Comparison of ENCODE assay signal across 12 mouse cellular contexts in the genomic region with DNA sequence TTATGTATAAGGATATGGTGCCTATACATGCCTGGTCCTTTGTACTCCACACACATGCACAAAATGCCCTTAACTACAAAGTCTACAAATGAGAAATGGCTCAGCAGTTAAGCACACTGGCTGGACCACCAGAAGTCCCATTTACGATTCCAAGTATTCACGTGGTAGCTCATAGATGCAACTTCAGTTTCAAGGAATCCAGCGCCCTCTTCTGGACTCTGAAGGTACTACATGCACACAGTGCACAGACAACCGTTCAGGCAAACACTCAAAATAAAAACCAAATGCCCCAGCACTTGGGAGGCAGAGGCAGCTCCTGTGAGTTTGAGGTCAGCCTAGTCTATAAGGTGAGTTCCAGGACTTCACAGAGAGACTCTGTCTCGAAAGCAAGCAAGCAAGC. TPM values are rescaled to one million over a fixed set of nuclear protein-coding genes. Genes with fewer than 3 reads are reported as not detected.
DNase-seq lines count a peak whose midpoint lies in the region; ATAC-seq and TF ChIP-seq lines count a peak whose summit lies in the region.
"Had no signal": no experiment of that assay in that cellular context is flagged by ENCODE, and none has a peak within 500 bp of the region (broad histone marks: within the 10 kb centered on the region; RNA-seq: fewer than 3 reads in every experiment).

No protein-coding gene starts in this region.

- intact Hi-C loops in heart, adult 2 months (cut with DNase I), result no loop called here
- intact Hi-C loops in heart, postnatal 25 days (cut with DNase I), result no loop called here

- no peaks in the 10 kb centered on the region for H3K9me3 ChIP-seq in heart, embryonic 12.5 days (replicated peaks)
- no peaks in the 10 kb centered on the region for H3K9me3 ChIP-seq in midbrain, embryonic 11.5 days (ENCODE audit: control insufficient read depth, low read length)
- H3K9me3 ChIP-seq in midbrain, embryonic 13.5 days, result no peaks in the 10 kb centered on the region

- no peak overlapping the region for H3K4me3 ChIP-seq in heart, adult 2 months
- no peak overlapping the region for H3K4me3 ChIP-seq in heart, embryonic 12.5 days
- H3K4me3 ChIP-seq in midbrain, embryonic 11.5 days (ENCODE audit: low read depth, low read length), result no peak overlapping the region
- no peak overlapping the region for H3K4me3 ChIP-seq in midbrain, embryonic 13.5 days (replicated peaks)
- no peak overlapping the region for H3K4me3 ChIP-seq in olfactory bulb, adult 2 months (ENCODE audit: insufficient read depth, low read depth, low read length)
- H3K4me3 ChIP-seq: myocyte had no signal

- no peak overlapping the region for H3K27ac ChIP-seq in heart, adult 2 months
- no peak overlapping the region for H3K27ac ChIP-seq in heart, embryonic 12.5 days (ENCODE audit: poor library complexity, severe bottlenecking)
- no peak overlapping the region for H3K27ac ChIP-seq in midbrain, embryonic 11.5 days (ENCODE audit: low read depth, low read length)
- no peak overlapping the region for H3K27ac ChIP-seq in midbrain, embryonic 13.5 days
- H3K27ac ChIP-seq in olfactory bulb, adult 2 months (ENCODE audit: insufficient read depth, low read depth, low read length), result no peak overlapping the region

- H3K79me2 ChIP-seq in heart, adult 2 months (replicated peaks; ENCODE audit: control insufficient read depth, insufficient read depth, low read length), result no peaks in the 10 kb centered on the region

- no peak for ATAC-seq in heart, embryonic 12.5 days (ENCODE audit: insufficient number of reproducible peaks, low FRiP score)
- no peak for ATAC-seq in midbrain, embryonic 11.5 days (ENCODE audit: low FRiP score)
- no peak for ATAC-seq in midbrain, embryonic 13.5 days

- DNase-seq in heart, adult 2 months, result no peak
- peak; percentile 86 for DNase-seq in midbrain, embryonic 11.5 days (ENCODE audit: low spot score, missing footprints)
- peak; percentile 16 for DNase-seq in T-cell, adult 2 months (ENCODE audit: low spot score)
- DNase-seq in left cerebral cortex, adult 8-10 months (ENCODE audit: low spot score in 2 of 2), result no peak
- no peak for DNase-seq in heart, postnatal 25 days (ENCODE audit: low spot score)

- WGBS in heart, adult 2 months, result 53% methylated on average over 5 of the region's 5 CpGs
- WGBS in heart, embryonic 12.5 days, result 52% methylated on average over 5 of the region's 5 CpGs
- 50% methylated on average over 5 of the region's 5 CpGs for WGBS in midbrain, embryonic 11.5 days
- 55% methylated on average over 5 of the region's 5 CpGs for WGBS in midbrain, embryonic 13.5 days
- WGBS in olfactory bulb, adult 2 months, result 54% methylated on average over 5 of the region's 5 CpGs

- TF ChIP-seq EP300 in heart, adult 2 months (IDR thresholded peaks at IDR 0.05; ENCODE audit: insufficient read depth, low read depth, low read length), result no peak

- H3K9ac ChIP-seq in heart, adult 2 months (ENCODE audit: low read depth, low read length), result no peak overlapping the region
- H3K9ac ChIP-seq in heart, embryonic 12.5 days, result no peak overlapping the region
- H3K9ac ChIP-seq in midbrain, embryonic 11.5 days (ENCODE audit: low read length), result no peak overlapping the region
- no peak overlapping the region for H3K9ac ChIP-seq in midbrain, embryonic 13.5 days (replicated peaks)

- no peaks in the 10 kb centered on the region for H3K4me1 ChIP-seq in heart, adult 2 months (ENCODE audit: control insufficient read depth, insufficient read depth, low read length)
- H3K4me1 ChIP-seq in heart, embryonic 12.5 days (replicated peaks), result no peaks in the 10 kb centered on the region
- no peaks in the 10 kb centered on the region for H3K4me1 ChIP-seq in midbrain, embryonic 11.5 days (ENCODE audit: control insufficient read depth, insufficient read depth, low read length)
- no peaks in the 10 kb centered on the region for H3K4me1 ChIP-seq in midbrain, embryonic 13.5 days (replicated peaks)
- no peaks in the 10 kb centered on the region for H3K4me1 ChIP-seq in olfactory bulb, adult 2 months (ENCODE audit: control insufficient read depth, insufficient read depth, low read length)

- no peaks in the 10 kb centered on the region for H3K27me3 ChIP-seq in heart, adult 2 months (ENCODE audit: control insufficient read depth, insufficient read depth, low read length)
- no peaks in the 10 kb centered on the region for H3K27me3 ChIP-seq in heart, embryonic 12.5 days (replicated peaks)
- no peaks in the 10 kb centered on the region for H3K27me3 ChIP-seq in midbrain, embryonic 11.5 days (ENCODE audit: control insufficient read depth, insufficient read depth, low read length)
- H3K27me3 ChIP-seq in midbrain, embryonic 13.5 days, result no peaks in the 10 kb centered on the region

- TF ChIP-seq CTCF in heart, adult 2 months (IDR thresholded peaks at IDR 0.05), result peak; percentile 64
- 0 out of 2 replicates have a peak, but pooled peaks have one; percentile 10 for TF ChIP-seq CTCF in olfactory bulb, adult 2 months (IDR thresholded peaks at IDR 0.05; ENCODE audit: insufficient read depth, low read depth, low read length)

- H3K36me3 ChIP-seq in heart, adult 2 months (ENCODE audit: control insufficient read depth, insufficient read depth, low read length), result no peaks in the 10 kb centered on the region
- peaks cover 17% of the 10 kb centered on the region for H3K36me3 ChIP-seq in heart, embryonic 12.5 days
- no peaks in the 10 kb centered on the region for H3K36me3 ChIP-seq in midbrain, embryonic 11.5 days (ENCODE audit: control insufficient read depth, insufficient read depth, low read length)
- H3K36me3 ChIP-seq in midbrain, embryonic 13.5 days, result peaks cover 17% of the 10 kb centered on the region

- H3K4me2 ChIP-seq in heart, embryonic 12.5 days, result no peak overlapping the region
- no peak overlapping the region for H3K4me2 ChIP-seq in midbrain, embryonic 11.5 days
- H3K4me2 ChIP-seq in midbrain, embryonic 13.5 days (replicated peaks), result no peak overlapping the region

- TF ChIP-seq POLR2A in heart, adult 2 months (IDR thresholded peaks at IDR 0.05; ENCODE audit: insufficient read depth, low read depth, low read length), result no peak
- no peak for TF ChIP-seq POLR2A in olfactory bulb, adult 2 months (IDR thresholded peaks at IDR 0.05; ENCODE audit: insufficient read depth, low read depth, low read length)

RNA-seq across cellular contexts. Expression of a gene that starts 8.2 kb away (rescaled TPM):
- not detected for total RNA-seq in heart, adult 2 months (2021)
- 0.12 TPM in 1 of 2 replicates, not detected in the other for polyA plus RNA-seq in heart, adult 2 months (2012; rRNA removed)
- not detected in 2 replicates for polyA plus RNA-seq in heart, embryonic 12.5 days (2016; fragmentation: Nextera tagmentation; extraction: Ambion mirVana)
- 0.14 and 0.34 TPM in 2 replicates for polyA plus RNA-seq in midbrain, embryonic 11.5 days (2014; fragmentation: Nextera tagmentation; extraction: Ambion mirVana)
- 0.28 and 0.39 TPM in 2 replicates for polyA plus RNA-seq in midbrain, embryonic 13.5 days (2015; fragmentation: Nextera tagmentation; extraction: Ambion mirVana)
- polyA plus RNA-seq in olfactory bulb, adult 2 months (2012; ENCODE audit: insufficient read depth, insufficient read length, low replicate concordance, missing spikeins), result not detected in 2 replicates
- not detected for total RNA-seq in left cerebral cortex, adult 8-10 months (2022)
- not detected for total RNA-seq in heart, postnatal 25 days (2021)
- total RNA-seq: heart, adult 8-10 months; layer of hippocampus, postnatal 10 days had no signal
- polyA plus RNA-seq: cortical plate, adult 2 months had no signal

RNA-seq across cellular contexts. Expression of a gene that starts 28.3 kb away (rescaled TPM):
- total RNA-seq in heart, adult 2 months (2021), result 100 to 1,000 TPM; 186 to 228 TPM
- 47.5 and 99.5 TPM in 2 replicates for polyA plus RNA-seq in heart, adult 2 months (2012; rRNA removed)
- polyA plus RNA-seq in heart, embryonic 12.5 days (2016; fragmentation: Nextera tagmentation; extraction: Ambion mirVana), result 648 and 662 TPM in 2 replicates
- polyA plus RNA-seq in midbrain, embryonic 11.5 days (2014; fragmentation: Nextera tagmentation; extraction: Ambion mirVana), result 1,541 and 1,584 TPM in 2 replicates
- 1,494 and 1,520 TPM in 2 replicates for polyA plus RNA-seq in midbrain, embryonic 13.5 days (2015; fragmentation: Nextera tagmentation; extraction: Ambion mirVana)
- 553 and 836 TPM in 2 replicates for polyA plus RNA-seq in olfactory bulb, adult 2 months (2012; ENCODE audit: insufficient read depth, insufficient read length, low replicate concordance, missing spikeins)
- total RNA-seq in left cerebral cortex, adult 8-10 months (2022), result 1,000 to 10,000 TPM in 3 of 4 experiments, 100 to 1,000 TPM in 1; 977 to 1,063 (median 1,024) TPM
- total RNA-seq in heart, postnatal 25 days (2021), result 100 to 1,000 TPM; 136 to 207 TPM

Comparison
In these comparisons a context has a peak if more than half of its experiments do, and no peak if none do; other contexts are left out.
1. DNase-seq: peak in midbrain, embryonic 11.5 days (single experiment) and T-cell, adult 2 months (single experiment); none in heart, adult 2 months (0 of 2), left cerebral cortex, adult 8-10 months (0 of 2) and heart, postnatal 25 days (single experiment).